Mouse (Mus musculus): ENCODE results near the gene Dctn3. TPM values are rescaled to one million over a fixed set of nuclear protein-coding genes. Genes with fewer than 3 reads are reported as not detected.

Dctn3 gene
- polyA plus RNA-seq, 1 experiment: 48.2 TPM

DNA sequence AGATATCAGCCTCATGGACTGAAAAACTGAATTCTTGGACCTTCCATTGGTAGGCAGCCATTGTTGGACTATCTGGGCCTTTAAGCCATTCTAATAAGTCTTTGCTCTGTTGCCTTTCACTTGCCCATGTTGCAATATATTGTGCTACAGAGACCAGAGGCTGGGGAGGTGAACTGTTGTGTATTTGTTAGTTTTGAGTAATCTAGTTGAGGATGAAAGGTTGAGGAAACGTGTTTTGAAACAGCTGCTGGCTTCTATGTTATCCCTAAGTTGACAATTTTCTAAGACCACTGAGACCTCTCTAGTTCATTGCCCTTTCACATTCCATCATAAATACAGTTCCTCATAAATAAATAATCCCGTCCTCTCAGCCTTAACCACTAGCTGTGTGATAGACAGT lies 21.2 kb upstream of the Dctn3 start:
- Histone ChIP-seq H3K27ac (ENCODE audit: control insufficient read depth, insufficient read depth, low read depth, low read length, poor library complexity) (no peak overlapping the region), H3K4me3 (replicated peaks; ENCODE audit: control insufficient read depth, low read depth, low read length) (no peak overlapping the region), H3K4me1 (ENCODE audit: control insufficient read depth, insufficient read depth, low read length) (no peaks in the 10 kb centered on the region; the same call in 1 of the 2 replicates)
- TF ChIP-seq CTCF (IDR thresholded peaks at IDR 0.05; ENCODE audit: control insufficient read depth, insufficient read depth, low read length) (no peak), POLR2A (IDR thresholded peaks at IDR 0.05; ENCODE audit: borderline replicate concordance, control insufficient read depth, low read depth, low read length) (no peak)
- WGBS: 76% methylated on average over 2 of the region's 2 CpGs

DNA sequence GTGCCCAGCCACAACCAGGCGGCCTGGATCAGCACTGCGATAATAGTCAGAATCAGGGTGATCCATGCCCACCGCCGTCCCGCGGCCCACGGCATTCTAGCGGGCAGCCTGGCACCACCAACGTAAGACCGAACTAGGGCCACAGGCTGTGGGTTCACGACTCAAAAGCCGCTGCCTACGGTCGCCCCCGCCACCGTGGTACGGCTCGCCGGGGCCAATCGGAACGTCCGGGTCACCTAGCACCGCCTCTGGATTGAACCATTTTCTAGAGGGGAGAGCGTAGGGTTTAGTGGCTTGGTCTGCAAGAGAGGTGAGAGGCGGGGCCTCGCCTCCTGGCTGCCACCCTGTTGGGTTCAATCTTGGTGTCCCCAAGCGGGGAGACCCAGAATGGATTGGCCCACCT lies 18.2 kb upstream of the Dctn3 start:
- WGBS: under 1% methylated on average over 27 of the region's 27 CpGs
- no peaks in the 10 kb centered on the region; the same call in 1 of the 2 replicates for H3K4me1 ChIP-seq (ENCODE audit: control insufficient read depth, insufficient read depth, low read length)
- peak; percentile 85; the same call in 1 of the 2 replicates for TF ChIP-seq POLR2A (IDR thresholded peaks at IDR 0.05; ENCODE audit: borderline replicate concordance, control insufficient read depth, low read depth, low read length)
- no peak for TF ChIP-seq CTCF (IDR thresholded peaks at IDR 0.05; ENCODE audit: control insufficient read depth, insufficient read depth, low read length)

DNA sequence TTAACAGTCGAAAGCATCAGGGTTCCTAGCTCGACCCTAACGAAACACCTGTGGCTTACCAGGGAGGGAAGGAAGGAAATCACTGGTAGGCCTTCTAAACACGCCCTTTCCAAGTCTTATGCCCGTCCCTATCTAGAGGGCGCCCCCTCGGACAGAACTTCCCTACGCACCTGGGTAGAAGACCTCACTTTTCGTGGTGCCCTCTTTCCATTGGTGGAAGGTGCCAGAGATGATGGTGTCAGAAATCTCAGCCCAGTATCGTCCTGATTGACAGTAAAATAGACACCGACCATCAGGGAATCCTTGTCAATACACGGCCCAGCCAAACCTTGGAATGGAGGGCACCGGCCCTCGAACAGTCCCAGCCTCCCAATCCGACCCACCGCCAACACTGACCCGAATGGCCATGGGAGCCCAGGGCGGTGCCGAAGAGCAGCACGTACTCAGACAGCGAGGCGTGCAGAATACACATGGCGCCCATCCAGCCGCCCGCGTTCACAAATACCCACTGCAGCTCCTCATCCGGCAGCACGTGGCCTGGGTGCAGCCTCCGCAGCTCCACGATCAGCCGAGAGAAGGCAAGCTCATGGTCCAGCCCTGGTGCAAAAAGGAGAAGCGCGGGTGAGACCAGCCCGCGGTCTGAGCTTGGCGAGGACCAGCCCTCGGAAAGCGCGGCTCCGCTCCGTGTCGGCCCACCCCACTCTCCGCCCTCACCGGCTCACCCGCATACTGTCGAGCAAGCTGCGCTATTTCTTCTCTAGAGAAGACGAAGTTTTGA lies 17.6 kb upstream of the Dctn3 start:
- Histone ChIP-seq H3K4me1 (ENCODE audit: control insufficient read depth, insufficient read depth, low read length) (no peaks in the 10 kb centered on the region; the same call in 1 of the 2 replicates), H3K4me3 (replicated peaks; ENCODE audit: control insufficient read depth, low read depth, low read length) (peak overlapping the region; percentile 82), H3K27ac (ENCODE audit: control insufficient read depth, insufficient read depth, low read depth, low read length, poor library complexity) (peak overlapping the region; percentile 89)
- TF ChIP-seq POLR2A (IDR thresholded peaks at IDR 0.05; ENCODE audit: borderline replicate concordance, control insufficient read depth, low read depth, low read length) (no peak), CTCF (IDR thresholded peaks at IDR 0.05; ENCODE audit: control insufficient read depth, insufficient read depth, low read length) (no peak)
- under 1% methylated on average over 48 of the region's 48 CpGs for WGBS

More for the DNA sequence above, 18.2 kb upstream of the Dctn3 start:
- Histone ChIP-seq H3K4me3 (replicated peaks; ENCODE audit: control insufficient read depth, low read depth, low read length) (peak overlapping the region; percentile 82), H3K27ac (ENCODE audit: control insufficient read depth, insufficient read depth, low read depth, low read length, poor library complexity) (peak overlapping the region; percentile 89)

DNA sequence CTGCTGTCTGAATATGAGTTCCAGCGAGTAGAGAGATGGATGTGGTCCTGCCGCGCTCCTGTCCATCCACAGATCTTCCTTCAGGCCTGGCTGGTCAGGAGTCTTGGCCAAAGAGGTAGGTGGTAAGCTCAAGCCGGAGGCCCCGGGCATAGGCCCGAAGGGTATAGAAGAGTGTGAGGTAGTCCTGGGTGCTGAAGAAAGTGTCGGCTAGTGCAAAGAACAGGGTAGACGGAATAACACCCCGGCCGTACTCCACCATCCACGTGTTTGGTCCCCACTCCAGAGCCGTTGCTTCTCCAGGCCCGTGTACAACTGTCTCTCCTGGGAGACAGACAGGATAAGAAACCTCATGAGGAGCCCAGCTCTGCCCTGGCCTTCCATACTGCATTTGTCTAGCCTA lies 16.3 kb upstream of the Dctn3 start:
- Histone ChIP-seq H3K4me1 (ENCODE audit: control insufficient read depth, insufficient read depth, low read length) (no peaks in the 10 kb centered on the region; the same call in 1 of the 2 replicates), H3K27ac (ENCODE audit: control insufficient read depth, insufficient read depth, low read depth, low read length, poor library complexity) (no peak overlapping the region), H3K4me3 (replicated peaks; ENCODE audit: control insufficient read depth, low read depth, low read length) (no peak overlapping the region)
- WGBS: 95% methylated on average over 13 of the region's 13 CpGs
- TF ChIP-seq POLR2A (IDR thresholded peaks at IDR 0.05; ENCODE audit: borderline replicate concordance, control insufficient read depth, low read depth, low read length) (no peak), CTCF (IDR thresholded peaks at IDR 0.05; ENCODE audit: control insufficient read depth, insufficient read depth, low read length) (no peak)

DNA sequence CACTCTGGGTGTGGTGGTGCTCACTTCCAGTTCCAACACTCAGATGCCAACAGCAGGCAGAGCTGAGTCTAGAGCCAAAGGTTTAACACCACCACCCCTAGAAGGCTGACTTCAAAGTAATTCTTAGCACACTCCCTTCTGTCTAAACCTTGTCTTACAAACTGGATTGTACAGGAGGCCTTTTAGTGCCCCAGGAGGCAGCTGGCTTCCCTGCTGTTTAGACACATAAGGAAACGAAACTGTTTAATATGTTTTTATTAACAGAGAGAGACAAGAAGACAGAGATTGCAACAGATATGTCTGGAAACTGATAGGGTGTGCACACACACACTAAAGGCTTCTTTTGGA lies 15.3 kb upstream of the Dctn3 start:
- 60% methylated on average over 1 of the region's 1 CpGs for WGBS
- H3K4me3 ChIP-seq (replicated peaks; ENCODE audit: control insufficient read depth, low read depth, low read length): no peak overlapping the region
- no peak for TF ChIP-seq POLR2A (IDR thresholded peaks at IDR 0.05; ENCODE audit: borderline replicate concordance, control insufficient read depth, low read depth, low read length)
- TF ChIP-seq CTCF (IDR thresholded peaks at IDR 0.05; ENCODE audit: control insufficient read depth, insufficient read depth, low read length): no peak
- H3K27ac ChIP-seq (ENCODE audit: control insufficient read depth, insufficient read depth, low read depth, low read length, poor library complexity): no peak overlapping the region
- no peaks in the 10 kb centered on the region; the same call in 1 of the 2 replicates for H3K4me1 ChIP-seq (ENCODE audit: control insufficient read depth, insufficient read depth, low read length)

DNA sequence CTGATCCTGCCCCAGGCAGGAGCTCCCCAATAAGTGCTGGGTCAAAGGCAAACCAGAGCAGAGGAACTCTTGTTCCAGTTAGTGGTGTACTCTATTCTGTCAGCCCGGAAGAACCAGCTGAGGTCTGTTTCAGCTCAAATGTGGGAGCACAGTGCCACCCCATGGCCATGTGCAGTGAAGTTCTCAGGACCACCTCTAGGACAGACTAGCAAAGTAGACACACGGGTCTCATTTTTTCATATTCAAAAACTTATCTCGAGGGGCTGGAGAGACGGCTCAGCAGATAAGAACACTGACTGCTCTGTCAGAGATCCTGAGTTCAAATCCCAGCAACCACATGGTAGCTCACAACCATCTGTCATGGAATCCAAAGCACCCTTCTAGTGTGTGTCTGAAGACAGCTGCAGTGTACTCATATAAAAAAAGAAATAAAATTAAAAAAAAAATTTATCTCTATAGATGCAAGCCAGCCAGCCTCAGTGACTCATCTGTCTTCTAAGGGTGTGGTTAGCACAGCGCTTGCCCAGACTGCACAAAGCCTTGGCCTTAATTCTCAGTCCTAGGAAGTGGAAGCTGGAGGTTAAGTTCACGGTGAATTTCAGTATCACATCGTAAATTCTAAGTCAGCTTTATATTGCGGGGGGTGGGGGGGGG lies 14.8 kb upstream of the Dctn3 start:
- H3K4me3 ChIP-seq (replicated peaks; ENCODE audit: control insufficient read depth, low read depth, low read length): no peak overlapping the region
- H3K27ac ChIP-seq (ENCODE audit: control insufficient read depth, insufficient read depth, low read depth, low read length, poor library complexity): no peak overlapping the region
- TF ChIP-seq POLR2A (IDR thresholded peaks at IDR 0.05; ENCODE audit: borderline replicate concordance, control insufficient read depth, low read depth, low read length) (no peak), CTCF (IDR thresholded peaks at IDR 0.05; ENCODE audit: control insufficient read depth, insufficient read depth, low read length) (peak; percentile 90)
- WGBS: 27% methylated on average over 8 of the region's 8 CpGs
- H3K4me1 ChIP-seq (ENCODE audit: control insufficient read depth, insufficient read depth, low read length): no peaks in the 10 kb centered on the region; the same call in 1 of the 2 replicates

DNA sequence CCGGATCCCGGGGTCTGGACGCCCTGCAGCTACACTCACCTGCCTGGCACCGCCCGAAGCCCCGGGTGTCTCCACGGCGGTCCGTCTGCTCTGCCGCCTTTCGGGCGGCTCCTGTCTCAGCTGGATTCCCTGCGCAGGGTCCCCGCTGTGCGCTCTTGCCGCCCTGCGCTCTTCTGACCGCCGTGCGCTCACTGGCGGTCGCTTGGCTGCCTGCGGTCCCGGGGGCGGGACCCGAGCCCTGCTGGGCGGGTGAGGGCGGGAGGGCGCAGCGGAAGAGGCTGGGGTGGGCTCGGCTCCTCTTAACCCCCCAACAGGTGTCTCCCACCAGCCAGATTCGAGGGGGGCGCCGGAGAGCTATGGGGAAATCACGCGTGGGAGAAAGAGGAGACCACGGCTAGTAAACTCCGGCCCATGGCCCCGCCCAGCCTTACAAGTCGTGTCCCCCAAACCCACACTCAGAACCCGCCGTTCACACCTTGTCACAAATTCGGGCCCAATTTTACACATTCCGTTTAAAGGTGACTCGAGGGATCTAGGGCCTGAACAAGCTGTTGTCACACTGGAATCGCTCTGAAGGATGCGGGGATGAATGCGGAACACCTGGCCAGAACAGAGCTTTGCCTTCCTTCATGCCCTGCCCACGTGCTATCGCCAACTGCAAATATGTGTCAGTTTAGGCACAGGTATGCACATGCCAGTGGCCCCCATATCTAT lies 8.2 kb upstream of the Dctn3 start, which contains the start of gene Arid3c:
Gene Arid3c, minus strand, starts transcription at position 91 of the 714 bp plus-strand sequence.
- no peak within 1 kb of the TSS for H3K4me3 ChIP-seq (replicated peaks; ENCODE audit: control insufficient read depth, low read depth, low read length)
- TF ChIP-seq CTCF (IDR thresholded peaks at IDR 0.05; ENCODE audit: control insufficient read depth, insufficient read depth, low read length) (no peak), POLR2A (IDR thresholded peaks at IDR 0.05; ENCODE audit: borderline replicate concordance, control insufficient read depth, low read depth, low read length) (no peak)
- no peaks in the 10 kb centered on the region; the same call in 1 of the 2 replicates for H3K4me1 ChIP-seq (ENCODE audit: control insufficient read depth, insufficient read depth, low read length)
- no peak within 1 kb of the TSS; the same call in 1 of the 2 replicates for H3K27ac ChIP-seq (ENCODE audit: control insufficient read depth, insufficient read depth, low read depth, low read length, poor library complexity)
- WGBS: 2% methylated on average over 50 of the region's 50 CpGs

Measured in bone marrow, adult 2 months (tissue).